In genomic region chr10:60818708-60819107, GRCm38 (mm10) we compare ENCODE assay signal across 20 mouse cellular contexts. TPM values are rescaled to one million over a fixed set of nuclear protein-coding genes. Genes with fewer than 3 reads are reported as not detected.
A peak's percentile ranks its signal among the peaks of the same experiment; 100 is the strongest.
DNase-seq lines count a peak whose midpoint lies in the region; ATAC-seq and TF ChIP-seq lines count a peak whose summit lies in the region.
"Had no signal": no experiment of that assay in that cellular context is flagged by ENCODE, and none has a peak within 500 bp of the region (broad histone marks: within the 10 kb centered on the region; RNA-seq: fewer than 3 reads in every experiment).

No protein-coding gene starts in this region.

- no peak overlapping the region for H3K9ac ChIP-seq in heart, adult 2 months (ENCODE audit: low read depth, low read length)
- H3K9ac ChIP-seq in heart, embryonic 16.5 days (ENCODE audit: low read length) = no peak overlapping the region
- H3K9ac ChIP-seq: hindbrain, embryonic 13.5 days; neural tube, embryonic 15.5 days had no signal

- TF ChIP-seq CTCF in heart, adult 2 months (IDR thresholded peaks at IDR 0.05) = no peak

- DNase-seq in heart, embryonic 10.5 days (ENCODE audit: low spot score) = no peak
- no peak for DNase-seq in heart, adult 2 months
- no peak for DNase-seq in heart, postnatal 10 days
- DNase-seq in brain, adult 2 months (ENCODE audit: low read depth, low spot score) = peak; percentile 55
- no peak for DNase-seq in embryonic facial prominence, embryonic 10.5 days (ENCODE audit: low spot score)
- no peak for DNase-seq in spleen, postnatal 14 days (ENCODE audit: low spot score in 2 of 2)
- DNase-seq: adrenal gland, adult 8-10 months; gastrocnemius, postnatal 14 days; kidney, adult 8-10 months; liver had no signal

- H3K36me3 ChIP-seq in heart, embryonic 10.5 days = no peaks in the 10 kb centered on the region
- H3K36me3 ChIP-seq in heart, adult 2 months (ENCODE audit: control insufficient read depth, insufficient read depth, low read length) = no peaks in the 10 kb centered on the region
- H3K36me3 ChIP-seq in heart, embryonic 16.5 days (ENCODE audit: control insufficient read depth, insufficient read depth) = no peaks in the 10 kb centered on the region
- no peaks in the 10 kb centered on the region for H3K36me3 ChIP-seq in embryonic facial prominence, embryonic 10.5 days (replicated peaks)
- H3K36me3 ChIP-seq: forebrain, embryonic 10.5 days; hindbrain, embryonic 13.5 days; limb, embryonic 10.5 days; midbrain, embryonic 10.5 days; neural tube, embryonic 15.5 days had no signal

- no peaks in the 10 kb centered on the region for H3K9me3 ChIP-seq in heart, embryonic 10.5 days
- H3K9me3 ChIP-seq in heart, embryonic 16.5 days (replicated peaks; ENCODE audit: control insufficient read depth, low read length) = no peaks in the 10 kb centered on the region
- H3K9me3 ChIP-seq in embryonic facial prominence, embryonic 10.5 days = no peaks in the 10 kb centered on the region
- H3K9me3 ChIP-seq: forebrain, embryonic 10.5 days; hindbrain, embryonic 13.5 days; limb, embryonic 10.5 days; midbrain, embryonic 10.5 days; neural tube, embryonic 15.5 days had no signal

- no peaks in the 10 kb centered on the region for H3K27me3 ChIP-seq in heart, embryonic 10.5 days (ENCODE audit: insufficient read depth, poor library complexity, severe bottlenecking)
- no peaks in the 10 kb centered on the region for H3K27me3 ChIP-seq in heart, adult 2 months (ENCODE audit: control insufficient read depth, insufficient read depth, low read length)
- no peaks in the 10 kb centered on the region for H3K27me3 ChIP-seq in heart, embryonic 16.5 days (ENCODE audit: control insufficient read depth, insufficient read depth, low read length)
- peaks cover 33% of the 10 kb centered on the region for H3K27me3 ChIP-seq in embryonic facial prominence, embryonic 10.5 days (replicated peaks; ENCODE audit: low read depth, poor library complexity, severe bottlenecking)
- H3K27me3 ChIP-seq: neural tube, embryonic 15.5 days had no signal

- intact Hi-C loops in heart, adult 2 months (cut with DNase I) = no loop called here
- intact Hi-C loops in heart, postnatal 10 days (cut with DNase I) = no loop called here

- no peak for ATAC-seq in heart, embryonic 16.5 days (replicated peaks; ENCODE audit: extremely low read depth, insufficient read depth, low FRiP score)
- ATAC-seq: activated CD4-positive, CD25-positive, alpha-beta regulatory T cell, adult 4 months; forebrain, embryonic 16.5 days; midbrain, embryonic 16.5 days had no signal

- no peak overlapping the region for H3K4me3 ChIP-seq in heart, embryonic 10.5 days
- H3K4me3 ChIP-seq in heart, adult 2 months = no peak overlapping the region
- H3K4me3 ChIP-seq in heart, embryonic 16.5 days (ENCODE audit: low read length) = no peak overlapping the region
- H3K4me3 ChIP-seq in embryonic facial prominence, embryonic 10.5 days = no peak overlapping the region
- H3K4me3 ChIP-seq: forebrain, embryonic 10.5 days; hindbrain, embryonic 13.5 days; limb, embryonic 10.5 days; midbrain, embryonic 10.5 days; neural tube, embryonic 15.5 days had no signal

- WGBS in heart, embryonic 10.5 days = 75% methylated on average over 7 of the region's 7 CpGs
- 92% methylated on average over 7 of the region's 7 CpGs for WGBS in heart, adult 2 months
- WGBS in heart, embryonic 16.5 days = 88% methylated on average over 7 of the region's 7 CpGs
- WGBS in embryonic facial prominence, embryonic 10.5 days = 86% methylated on average over 7 of the region's 7 CpGs

- TF ChIP-seq POLR2A in heart, adult 2 months (IDR thresholded peaks at IDR 0.05; ENCODE audit: insufficient read depth, low read depth, low read length) = no peak

- peak overlapping the region; percentile 98 for H3K27ac ChIP-seq in heart, embryonic 10.5 days
- H3K27ac ChIP-seq in heart, adult 2 months = no peak overlapping the region; the same call in none of the 2 replicates
- peak overlapping the region; percentile 99 for H3K27ac ChIP-seq in heart, embryonic 16.5 days (ENCODE audit: low read length)
- 0 out of 2 replicates have a peak overlapping the region, but pooled peaks have one; percentile 7 for H3K27ac ChIP-seq in embryonic facial prominence, embryonic 10.5 days (replicated peaks)
- H3K27ac ChIP-seq: hindbrain, embryonic 13.5 days; midbrain, embryonic 10.5 days; neural tube, embryonic 15.5 days had no signal

- TF ChIP-seq EP300 in heart, adult 2 months (IDR thresholded peaks at IDR 0.05; ENCODE audit: insufficient read depth, low read depth, low read length) = no peak

- no peaks in the 10 kb centered on the region for H3K79me2 ChIP-seq in heart, adult 2 months (replicated peaks; ENCODE audit: control insufficient read depth, insufficient read depth, low read length)

- H3K4me1 ChIP-seq in heart, embryonic 10.5 days = peaks cover 100% of the 10 kb centered on the region
- peaks cover 36% of the 10 kb centered on the region for H3K4me1 ChIP-seq in heart, adult 2 months (ENCODE audit: control insufficient read depth, insufficient read depth, low read length)
- peaks cover 86% of the 10 kb centered on the region for H3K4me1 ChIP-seq in heart, embryonic 16.5 days (ENCODE audit: control insufficient read depth, insufficient read depth, low read length)
- peaks cover 98% of the 10 kb centered on the region for H3K4me1 ChIP-seq in embryonic facial prominence, embryonic 10.5 days

- no peak overlapping the region for H3K4me2 ChIP-seq in heart, embryonic 16.5 days (ENCODE audit: low read depth, low read length)
- H3K4me2 ChIP-seq: hindbrain, embryonic 13.5 days; neural tube, embryonic 15.5 days had no signal

RNA-seq across cellular contexts. Expression of gene Unc5b, which starts 12.7 kb away (rescaled TPM):
- polyA plus RNA-seq in heart, embryonic 10.5 days (2016; fragmentation: Nextera tagmentation; extraction: Ambion mirVana) = 17.9 and 18.8 TPM in 2 replicates
- 10 to 100 TPM; 11.0 to 12.6 TPM for total RNA-seq in heart, adult 2 months (2021)
- 12.2 and 15.0 TPM in 2 replicates for polyA plus RNA-seq in heart, adult 2 months (2012; rRNA removed)
- 10.0 and 12.5 TPM in 2 replicates for polyA plus RNA-seq in heart, embryonic 16.5 days (2015; fragmentation: Nextera tagmentation; extraction: Ambion mirVana)
- total RNA-seq in heart, postnatal 10 days (2021) = 10 to 100 TPM; 35.3 to 47.0 TPM
- 6.0 and 7.2 TPM in 2 replicates for polyA plus RNA-seq in embryonic facial prominence, embryonic 10.5 days (2016; fragmentation: Nextera tagmentation; extraction: Ambion mirVana)
- total RNA-seq: common myeloid progenitor, adult 5-6 weeks had no signal
- polyA plus RNA-seq: activated CD4-positive, CD25-positive, alpha-beta regulatory T cell, adult 4 months had no signal
